Mouse (Mus musculus): ENCODE data around the gene Foxp1. TPM values are rescaled to one million over a fixed set of nuclear protein-coding genes. Genes with fewer than 3 reads are reported as not detected.

Foxp1 gene
- total and polyA plus RNA-seq, 2 experiments from 2014 or later: 112 to 167 TPM

DNA sequence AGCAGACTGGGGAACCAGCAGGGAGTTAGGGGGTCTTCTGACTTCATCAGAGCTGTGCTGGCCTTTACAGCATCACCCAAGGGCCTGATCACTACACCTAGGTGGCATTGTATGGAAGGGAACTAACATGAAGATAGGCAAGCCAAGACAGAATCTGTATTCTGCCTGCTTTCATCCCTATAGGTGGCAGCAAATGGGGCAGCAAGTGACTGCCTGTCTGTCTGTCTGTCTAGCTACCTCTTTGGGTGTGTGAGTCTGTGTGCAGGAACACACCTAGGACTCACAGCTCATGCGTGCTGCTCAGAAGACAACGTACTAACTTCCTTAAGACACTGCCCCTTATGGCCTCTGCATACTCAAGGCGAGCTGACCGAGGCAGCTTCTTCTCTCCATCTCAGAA lies 147.1 kb downstream of the Foxp1 start:
- TF ChIP-seq CTCF (IDR thresholded peaks at IDR 0.05; ENCODE audit: low read depth): peak; percentile 25; the same call in 1 of the 2 replicates
- H3K27ac ChIP-seq (ENCODE audit: low read depth, low read length): peak overlapping the region; percentile 55; the same call in 1 of the 2 replicates
- peaks cover 15% of the 10 kb centered on the region for H3K4me1 ChIP-seq (ENCODE audit: insufficient read depth)
- no peak overlapping the region for H3K4me3 ChIP-seq (ENCODE audit: low read depth, low read length)
- no peaks in the 10 kb centered on the region for H3K9me3 ChIP-seq (ENCODE audit: low read length)
- no peak for ATAC-seq
- no peak overlapping the region for H3K4me2 ChIP-seq (ENCODE audit: low read depth)
- no peak for DNase-seq
- no peak overlapping the region for H3K9ac ChIP-seq
- WGBS: 73% methylated on average over 4 of the region's 4 CpGs
- no peaks in the 10 kb centered on the region for H3K36me3 ChIP-seq (ENCODE audit: insufficient read depth)
- no peaks in the 10 kb centered on the region for H3K27me3 ChIP-seq (ENCODE audit: insufficient read depth, low read length)

DNA sequence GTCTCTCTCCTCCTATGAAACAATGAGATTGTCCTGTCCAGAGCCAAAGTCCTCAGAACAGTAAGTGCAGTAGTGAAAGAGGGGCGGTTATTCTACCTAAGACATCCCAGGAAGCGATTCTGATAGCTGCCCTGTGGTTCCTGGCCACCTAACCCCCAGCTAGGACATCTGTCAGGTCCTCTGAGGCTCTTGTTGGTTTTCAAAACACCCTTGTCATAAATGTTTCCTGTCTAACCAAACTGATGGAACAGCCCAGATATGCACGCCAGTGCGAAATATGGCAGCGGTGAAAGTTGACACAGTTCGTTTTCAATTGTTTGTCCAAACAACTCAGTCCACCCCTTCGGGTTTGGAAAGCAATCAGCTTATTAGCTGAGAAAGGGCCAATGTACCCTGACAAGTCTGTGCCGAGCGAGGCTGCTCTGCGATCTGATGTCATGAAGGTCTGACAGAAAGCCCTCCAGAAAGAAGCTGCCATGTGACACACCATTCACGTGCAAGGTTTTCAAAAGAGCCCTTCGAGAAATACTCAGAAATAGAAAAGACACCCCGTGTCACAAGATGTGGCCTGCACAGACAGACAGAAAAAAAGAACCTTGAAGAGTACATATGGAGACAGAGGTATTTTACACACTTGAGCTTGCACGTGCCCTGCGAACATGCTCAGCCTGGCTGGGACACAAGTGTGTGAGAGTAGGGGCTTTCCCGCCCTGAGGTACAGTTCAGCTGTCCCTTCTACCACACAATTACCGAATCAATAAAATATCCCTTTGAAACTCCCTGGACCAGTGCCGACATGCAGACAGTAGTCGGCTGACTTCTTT lies 147.9 kb downstream of the Foxp1 start:
- TF ChIP-seq CTCF (IDR thresholded peaks at IDR 0.05; ENCODE audit: low read depth): no peak
- H3K27me3 ChIP-seq (ENCODE audit: insufficient read depth, low read length): no peaks in the 10 kb centered on the region
- ATAC-seq: no peak; the same call in 1 of the 2 replicates
- no peak overlapping the region for H3K9ac ChIP-seq
- H3K4me2 ChIP-seq (ENCODE audit: low read depth): no peak overlapping the region
- no peaks in the 10 kb centered on the region for H3K36me3 ChIP-seq (ENCODE audit: insufficient read depth)
- peak; percentile 35 for DNase-seq
- H3K4me3 ChIP-seq (ENCODE audit: low read depth, low read length): no peak overlapping the region
- WGBS: 43% methylated on average over 19 of the region's 19 CpGs
- peaks cover 15% of the 10 kb centered on the region for H3K4me1 ChIP-seq (ENCODE audit: insufficient read depth)
- H3K27ac ChIP-seq (ENCODE audit: low read depth, low read length): no peak overlapping the region
- no peaks in the 10 kb centered on the region for H3K9me3 ChIP-seq (ENCODE audit: low read length)

- ATAC-seq (no peak), DNase-seq (no peak)
- Histone ChIP-seq H3K27me3 (ENCODE audit: insufficient read depth, low read length) (no peaks in the 10 kb centered on the region), H3K4me2 (ENCODE audit: low read depth) (no peak overlapping the region), H3K4me1 (ENCODE audit: insufficient read depth) (peaks cover 11% of the 10 kb centered on the region), H3K9ac (no peak overlapping the region), H3K27ac (ENCODE audit: low read depth, low read length) (no peak overlapping the region), H3K9me3 (ENCODE audit: low read length) (no peaks in the 10 kb centered on the region), H3K36me3 (ENCODE audit: insufficient read depth) (no peaks in the 10 kb centered on the region), H3K4me3 (ENCODE audit: low read depth, low read length) (no peak overlapping the region)
- TF ChIP-seq CTCF (IDR thresholded peaks at IDR 0.05; ENCODE audit: low read depth): no peak
- 92% methylated on average over 5 of the region's 5 CpGs for WGBS
Observed at GRCm38 (mm10) chr6:99372427-99372826, 150.1 kb downstream of the Foxp1 start.

GRCm38 (mm10) chr6:99372016-99372415 lies 150.5 kb downstream of the Foxp1 start:
- H3K4me3 ChIP-seq (ENCODE audit: low read depth, low read length): no peak overlapping the region
- 90% methylated on average over 6 of the region's 6 CpGs for WGBS
- no peak overlapping the region for H3K9ac ChIP-seq
- DNase-seq: no peak
- H3K36me3 ChIP-seq (ENCODE audit: insufficient read depth): no peaks in the 10 kb centered on the region
- no peak overlapping the region for H3K27ac ChIP-seq (ENCODE audit: low read depth, low read length)
- no peaks in the 10 kb centered on the region for H3K27me3 ChIP-seq (ENCODE audit: insufficient read depth, low read length)
- peaks cover 7% of the 10 kb centered on the region for H3K4me1 ChIP-seq (ENCODE audit: insufficient read depth)
- no peaks in the 10 kb centered on the region for H3K9me3 ChIP-seq (ENCODE audit: low read length)
- no peak for TF ChIP-seq CTCF (IDR thresholded peaks at IDR 0.05; ENCODE audit: low read depth)
- no peak for ATAC-seq
- no peak overlapping the region for H3K4me2 ChIP-seq (ENCODE audit: low read depth)

DNA sequence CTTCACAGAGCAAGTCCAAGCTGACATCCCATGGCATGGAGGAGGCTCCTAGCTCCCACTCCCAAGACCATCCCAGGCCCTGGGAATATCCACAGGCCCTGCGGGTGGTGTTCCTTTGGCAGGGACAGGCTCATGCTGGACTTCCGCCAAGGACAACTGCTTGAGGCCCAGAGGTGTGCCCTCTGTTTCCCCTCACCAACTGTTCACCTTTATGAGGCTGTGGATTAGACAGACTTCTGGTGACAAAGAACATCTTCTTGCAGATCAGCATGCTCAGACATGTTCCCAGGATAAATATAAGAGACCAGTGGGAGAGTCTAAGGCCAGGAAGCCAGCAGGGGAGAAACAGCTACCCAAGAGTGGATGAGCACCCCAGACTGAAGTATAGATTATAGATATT lies 152.6 kb downstream of the Foxp1 start:
- Histone ChIP-seq H3K9me3 (ENCODE audit: low read length) (no peaks in the 10 kb centered on the region), H3K27me3 (ENCODE audit: insufficient read depth, low read length) (no peaks in the 10 kb centered on the region), H3K27ac (ENCODE audit: low read depth, low read length) (no peak overlapping the region), H3K4me1 (ENCODE audit: insufficient read depth) (no peaks in the 10 kb centered on the region), H3K9ac (no peak overlapping the region), H3K4me3 (ENCODE audit: low read depth, low read length) (no peak overlapping the region), H3K36me3 (ENCODE audit: insufficient read depth) (no peaks in the 10 kb centered on the region; the same call in 1 of the 2 replicates), H3K4me2 (ENCODE audit: low read depth) (no peak overlapping the region)
- no peak for TF ChIP-seq CTCF (IDR thresholded peaks at IDR 0.05; ENCODE audit: low read depth)
- 80% methylated on average over 2 of the region's 2 CpGs for WGBS
- ATAC-seq (no peak), DNase-seq (no peak)

- Histone ChIP-seq H3K27me3 (ENCODE audit: insufficient read depth, low read length) (no peaks in the 10 kb centered on the region), H3K4me3 (ENCODE audit: low read depth, low read length) (no peak overlapping the region), H3K9ac (no peak overlapping the region), H3K9me3 (ENCODE audit: low read length) (no peaks in the 10 kb centered on the region), H3K4me2 (ENCODE audit: low read depth) (no peak overlapping the region), H3K4me1 (ENCODE audit: insufficient read depth) (no peaks in the 10 kb centered on the region), H3K36me3 (ENCODE audit: insufficient read depth) (no peaks in the 10 kb centered on the region; the same call in 1 of the 2 replicates), H3K27ac (ENCODE audit: low read depth, low read length) (no peak overlapping the region)
- ATAC-seq: no peak
- WGBS: 79% methylated on average over 3 of the region's 3 CpGs
- TF ChIP-seq CTCF (IDR thresholded peaks at IDR 0.05; ENCODE audit: low read depth): no peak
- no peak for DNase-seq
Observed at GRCm38 (mm10) chr6:99369156-99369555, 153.4 kb downstream of the Foxp1 start.

- no peak overlapping the region for H3K4me3 ChIP-seq (ENCODE audit: low read depth, low read length)
- no peak overlapping the region for H3K27ac ChIP-seq (ENCODE audit: low read depth, low read length)
- WGBS: 87% methylated on average over 4 of the region's 4 CpGs
- TF ChIP-seq CTCF (IDR thresholded peaks at IDR 0.05; ENCODE audit: low read depth): no peak
- DNase-seq (no peak), ATAC-seq (no peak)
- H3K4me1 ChIP-seq (ENCODE audit: insufficient read depth): no peaks in the 10 kb centered on the region
- H3K9me3 ChIP-seq (ENCODE audit: low read length): no peaks in the 10 kb centered on the region
- H3K4me2 ChIP-seq (ENCODE audit: low read depth): no peak overlapping the region
- H3K27me3 ChIP-seq (ENCODE audit: insufficient read depth, low read length): no peaks in the 10 kb centered on the region
- H3K9ac ChIP-seq: no peak overlapping the region
- no peaks in the 10 kb centered on the region; the same call in 1 of the 2 replicates for H3K36me3 ChIP-seq (ENCODE audit: insufficient read depth)
Observed at GRCm38 (mm10) chr6:99368118-99368753, 154.3 kb downstream of the Foxp1 start.
